Mouse (Mus musculus) limb, embryonic 14.5 days (tissue): ENCODE measurements at regions not wholly inside any gene's neighbourhood (a gene's known extent, or its start where the extent isn't known, plus 50 kb on each side); places are given as distances from the start of the nearest gene placed in this dataset.

Experiments used
- ATAC-seq: fragments of 200-750 bp; cut with Nextera tagmentation; 2 replicates; pipeline ENCODE4 v1.8.0; 2017; ENCODE audit warnings: low read depth, moderate number of reproducible peaks, moderate TSS enrichment; ENCODE audit not compliant: low FRiP score
- DNase-seq: peaks from one replicate; pipeline ENCODE4 v3.0.0-alpha.2; 2015; ENCODE audit warnings: low spot score
- H3K27ac ChIP-seq: fragments of 300-500 bp; sonication (generic); replicated peaks from 2 replicates; pipeline ENCODE4 v1.5.1; 2014; ENCODE audit warnings: low read depth, mild to moderate bottlenecking, low read length, moderate library complexity, mixed read lengths
- H3K27me3 ChIP-seq: fragments of 300-500 bp; sonication (generic); 2 replicates; pipeline ENCODE4 v1.6.1; 2014; ENCODE audit warnings: low read length, mixed read lengths; ENCODE audit not compliant: control insufficient read depth, insufficient read depth
- H3K36me3 ChIP-seq: fragments of 300-500 bp; sonication (generic); 2 replicates; pipeline ENCODE4 v1.6.1; 2014; ENCODE audit warnings: mild to moderate bottlenecking, low read length, moderate library complexity, mixed read lengths; ENCODE audit not compliant: control insufficient read depth, insufficient read depth
- H3K4me1 ChIP-seq: fragments of 300-500 bp; sonication (generic); 2 replicates; pipeline ENCODE4 v1.6.1; 2014; ENCODE audit warnings: antibody characterized with exemption, low read length, mixed read lengths; ENCODE audit not compliant: control insufficient read depth, insufficient read depth
- H3K4me2 ChIP-seq: fragments of 300-500 bp; sonication (generic); replicated peaks from 2 replicates; pipeline ENCODE4 v1.6.1; 2014; ENCODE audit warnings: low read depth, mild to moderate bottlenecking, low read length, moderate library complexity; ENCODE audit not compliant: severe bottlenecking
- H3K4me3 ChIP-seq: fragments of 300-500 bp; sonication (generic); replicated peaks from 2 replicates; pipeline ENCODE4 v1.5.1; 2014; ENCODE audit warnings: low read length
- H3K9ac ChIP-seq: fragments of 300-500 bp; sonication (generic); 2 replicates; pipeline ENCODE4 v1.6.1; 2014; ENCODE audit warnings: mild to moderate bottlenecking, low read depth, low read length, moderate library complexity; ENCODE audit not compliant: severe bottlenecking
- H3K9me3 ChIP-seq: fragments of 300-500 bp; sonication (generic); 2 replicates; pipeline ENCODE4 v1.6.1; 2016; ENCODE audit warnings: low read length; ENCODE audit not compliant: control insufficient read depth
- POLR2A ChIP-seq: fragments of 200-500 bp; IDR thresholded peaks from 2 replicates; pipeline ENCODE4 v1.8.0; 2012; ENCODE audit warnings: inconsistent platforms, mild to moderate bottlenecking, moderate library complexity, borderline replicate concordance; ENCODE audit not compliant: insufficient read depth, insufficient read length; ENCODE audit errors: extremely low read depth
- WGBS: fragments of 180-500 bp; shearing (Covaris S2); extraction: QIAGEN DNeasy Blood & Tissue Kit; methylation state at CpG from one replicate; pipeline ENCODE4 v1.1.7; 2014; 5-methylcytosine and 5-hydroxymethylcytosine counted together

GRCm38 (mm10) chr13:107569477-107569876 lies 474.8 kb upstream of the Smim15 start:
- no peaks in the 10 kb centered on the region for H3K4me1 ChIP-seq
- no peak for TF ChIP-seq POLR2A
- 94% methylated on average over 2 of the region's 2 CpGs for WGBS
- H3K27me3 ChIP-seq = no peaks in the 10 kb centered on the region
- no peaks in the 10 kb centered on the region for H3K36me3 ChIP-seq
- no peak overlapping the region for H3K9ac ChIP-seq
- ATAC-seq = no peak
- DNase-seq = no peak
- H3K9me3 ChIP-seq = no peaks in the 10 kb centered on the region
- no peak overlapping the region for H3K4me3 ChIP-seq
- H3K4me2 ChIP-seq = no peak overlapping the region
- no peak overlapping the region for H3K27ac ChIP-seq

GRCm38 (mm10) chr13:107568701-107569121 lies 475.5 kb upstream of the Smim15 start:
- no peak overlapping the region for H3K4me3 ChIP-seq
- H3K9ac ChIP-seq = no peak overlapping the region
- no peaks in the 10 kb centered on the region for H3K9me3 ChIP-seq
- H3K27ac ChIP-seq = no peak overlapping the region
- H3K4me2 ChIP-seq = no peak overlapping the region
- DNase-seq (no peak), ATAC-seq (no peak)
- H3K27me3 ChIP-seq = no peaks in the 10 kb centered on the region
- TF ChIP-seq POLR2A = no peak
- no peaks in the 10 kb centered on the region for H3K36me3 ChIP-seq
- 53% methylated on average over 7 of the region's 7 CpGs for WGBS
- H3K4me1 ChIP-seq = no peaks in the 10 kb centered on the region

- H3K27ac ChIP-seq = no peak overlapping the region
- H3K9me3 ChIP-seq = no peaks in the 10 kb centered on the region
- 96% methylated on average over 1 of the region's 1 CpGs for WGBS
- H3K4me1 ChIP-seq = no peaks in the 10 kb centered on the region
- H3K4me2 ChIP-seq = no peak overlapping the region
- no peak for ATAC-seq
- no peak for DNase-seq
- no peak overlapping the region for H3K9ac ChIP-seq
- no peaks in the 10 kb centered on the region for H3K27me3 ChIP-seq
- no peaks in the 10 kb centered on the region for H3K36me3 ChIP-seq
- no peak overlapping the region for H3K4me3 ChIP-seq
- TF ChIP-seq POLR2A = no peak
These were observed 481.8 kb upstream of the Smim15 start for GRCm38 (mm10) chr13:107562463-107562862.

- Histone ChIP-seq H3K4me2 (no peak overlapping the region), H3K36me3 (no peaks in the 10 kb centered on the region), H3K27me3 (no peaks in the 10 kb centered on the region), H3K9ac (no peak overlapping the region), H3K4me1 (no peaks in the 10 kb centered on the region), H3K9me3 (no peaks in the 10 kb centered on the region), H3K4me3 (no peak overlapping the region), H3K27ac (no peak overlapping the region)
- no peak for TF ChIP-seq POLR2A
- 78% methylated on average over 2 of the region's 2 CpGs for WGBS
- DNase-seq (no peak), ATAC-seq (no peak)
These were observed 482.7 kb upstream of the Smim15 start for GRCm38 (mm10) chr13:107561529-107561928.

- no peak for DNase-seq
- Histone ChIP-seq H3K27me3 (no peaks in the 10 kb centered on the region), H3K27ac (no peak overlapping the region), H3K4me3 (no peak overlapping the region), H3K4me1 (no peaks in the 10 kb centered on the region), H3K4me2 (no peak overlapping the region), H3K36me3 (no peaks in the 10 kb centered on the region), H3K9ac (no peak overlapping the region), H3K9me3 (no peaks in the 10 kb centered on the region)
- WGBS = 82% methylated on average over 3 of the region's 3 CpGs
- ATAC-seq = no peak
- no peak for TF ChIP-seq POLR2A
These were observed 488.3 kb upstream of the Smim15 start for GRCm38 (mm10) chr13:107555958-107556357.

GRCm38 (mm10) chr13:107554091-107554490 lies 490.2 kb upstream of the Smim15 start:
- DNase-seq (no peak), ATAC-seq (no peak)
- Histone ChIP-seq H3K4me3 (no peak overlapping the region), H3K27ac (no peak overlapping the region), H3K4me2 (no peak overlapping the region), H3K9ac (no peak overlapping the region), H3K36me3 (no peaks in the 10 kb centered on the region), H3K27me3 (no peaks in the 10 kb centered on the region), H3K4me1 (no peaks in the 10 kb centered on the region), H3K9me3 (no peaks in the 10 kb centered on the region)
- 51% methylated on average over 3 of the region's 3 CpGs for WGBS
- TF ChIP-seq POLR2A = no peak
